Mouse (Mus musculus): ENCODE data around the gene Mtss1l.

Gene Mtss1l

GRCm38 (mm10) chr8:110740629-110741175, 19.4 kb downstream of the Mtss1l start:
- CTCF ChIA-PET, result no interaction called here

GRCm38 (mm10) chr8:110741816-110742451, 20.7 kb downstream of the Mtss1l start:
- CTCF ChIA-PET, result no interaction called here

- CTCF ChIA-PET, result no interaction called here
These were observed 21.2 kb downstream of the Mtss1l start for GRCm38 (mm10) chr8:110742452-110742818.

GRCm38 (mm10) chr8:110745162-110745561, 23.9 kb downstream of the Mtss1l start:
- CTCF ChIA-PET, result no interaction called here

- CTCF ChIA-PET, result no interaction called here
These were observed 25.4 kb downstream of the Mtss1l start for GRCm38 (mm10) chr8:110746661-110747060.

GRCm38 (mm10) chr8:110749500-110750170, 28.4 kb downstream of the Mtss1l start:
- CTCF ChIA-PET, result no interaction called here

- CTCF ChIA-PET, result no interaction called here
These were observed 29.0 kb downstream of the Mtss1l start for GRCm38 (mm10) chr8:110750269-110750668.

- CTCF ChIA-PET, result no interaction called here
These were observed 30.2 kb downstream of the Mtss1l start for GRCm38 (mm10) chr8:110751490-110751889.

- CTCF ChIA-PET, result no interaction called here
These were observed 33.4 kb downstream of the Mtss1l start for GRCm38 (mm10) chr8:110754713-110755112.

GRCm38 (mm10) chr8:110755511-110756170, 34.4 kb downstream of the Mtss1l start:
- CTCF ChIA-PET, result no interaction called here

GRCm38 (mm10) chr8:110756196-110756595, 34.9 kb downstream of the Mtss1l start:
- CTCF ChIA-PET, result no interaction called here

GRCm38 (mm10) chr8:110760280-110760940, 39.1 kb downstream of the Mtss1l start:
- CTCF ChIA-PET, result no interaction called here

GRCm38 (mm10) chr8:110761185-110761584, 39.9 kb downstream of the Mtss1l start:
- CTCF ChIA-PET, result interaction anchor here (0.7 kb wide), 1 partner anchor 78 kb away, joined by 3 read pairs; no protein-coding TSS in a partner anchor

GRCm38 (mm10) chr8:110761988-110762387, 40.7 kb downstream of the Mtss1l start:
- CTCF ChIA-PET, result interaction anchor here (0.7 kb wide), 1 partner anchor 78 kb away, joined by 3 read pairs; no protein-coding TSS in a partner anchor

- CTCF ChIA-PET, result no interaction called here
These were observed 43.4 kb downstream of the Mtss1l start for GRCm38 (mm10) chr8:110764671-110765070.

GRCm38 (mm10) chr8:110767261-110767660, 46.0 kb downstream of the Mtss1l start:
- CTCF ChIA-PET, result no interaction called here

GRCm38 (mm10) chr8:110772452-110772851, 51.2 kb downstream of the Mtss1l start:
- CTCF ChIA-PET, result interaction anchor here (0.6 kb wide), 1 partner anchor 347 kb away, joined by 12 read pairs; no protein-coding TSS in a partner anchor

- CTCF ChIA-PET, result no interaction called here
These were observed 52.8 kb downstream of the Mtss1l start for GRCm38 (mm10) chr8:110774047-110774446.

- CTCF ChIA-PET, result no interaction called here
These were observed 53.4 kb downstream of the Mtss1l start for GRCm38 (mm10) chr8:110774725-110775124.

GRCm38 (mm10) chr8:110775316-110775715, 54.0 kb downstream of the Mtss1l start:
- CTCF ChIA-PET, result no interaction called here

- CTCF ChIA-PET, result no interaction called here
These were observed 54.4 kb downstream of the Mtss1l start for GRCm38 (mm10) chr8:110775721-110776120.

- CTCF ChIA-PET, result interaction anchor here (0.7 kb wide), 1 partner anchor 37 kb away, joined by 5 read pairs; no protein-coding TSS in a partner anchor
These were observed 55.1 kb downstream of the Mtss1l start for GRCm38 (mm10) chr8:110776335-110776734.

Data from spleen, embryonic (tissue).